Mouse (Mus musculus) lung, embryonic 14.5 days (tissue): ENCODE measurements at regions not wholly inside any gene's neighbourhood (a gene's known extent, or its start where the extent isn't known, plus 50 kb on each side); places are given as distances from the start of the nearest gene placed in this dataset.

ENCODE experiments used
- ATAC-seq: fragments of 200-750 bp; cut with Nextera tagmentation; 2 replicates; pipeline ENCODE4 v1.8.0; 2017; ENCODE audit warnings: mild to moderate bottlenecking, moderate TSS enrichment, moderate library complexity; ENCODE audit not compliant: insufficient read depth
- DNase-seq: peaks from one replicate; pipeline ENCODE4 v3.0.0-alpha.2; 2015
- H3K27ac ChIP-seq: fragments of 300-500 bp; sonication (generic); 2 replicates; pipeline ENCODE4 v1.5.1; 2014; ENCODE audit warnings: low read depth, mild to moderate bottlenecking, moderate library complexity
- H3K27me3 ChIP-seq: fragments of 300-500 bp; sonication (generic); 2 replicates; pipeline ENCODE4 v1.6.1; 2014; ENCODE audit warnings: low read length, control low read depth; ENCODE audit not compliant: insufficient read depth
- H3K36me3 ChIP-seq: fragments of 300-500 bp; sonication (generic); 2 replicates; pipeline ENCODE4 v1.6.1; 2014; ENCODE audit warnings: control low read depth; ENCODE audit not compliant: insufficient read depth
- H3K4me1 ChIP-seq: fragments of 300-500 bp; sonication (generic); 2 replicates; pipeline ENCODE4 v1.6.1; 2014; ENCODE audit warnings: antibody characterized with exemption, control low read depth; ENCODE audit not compliant: insufficient read depth
- H3K4me2 ChIP-seq: fragments of 300-500 bp; sonication (generic); 2 replicates; pipeline ENCODE4 v1.6.1; 2014; ENCODE audit warnings: mild to moderate bottlenecking
- H3K4me3 ChIP-seq: fragments of 300-500 bp; sonication (generic); 2 replicates; pipeline ENCODE4 v1.5.1; 2014; ENCODE audit warnings: low read depth, low read length
- H3K9ac ChIP-seq: fragments of 300-500 bp; sonication (generic); 2 replicates; pipeline ENCODE4 v1.6.1; 2014
- H3K9me3 ChIP-seq: fragments of 300-500 bp; sonication (generic); 2 replicates; pipeline ENCODE4 v1.6.1; 2016; ENCODE audit warnings: low read depth, low read length, control low read depth
- CTCF ChIP-seq: IDR thresholded peaks from 2 replicates; pipeline ENCODE4 v1.5.1; 2016; ENCODE audit warnings: antibody characterized with exemption, low read depth
- WGBS: fragments of 180-500 bp; shearing (Covaris S2); extraction: QIAGEN DNeasy Blood & Tissue Kit; methylation state at CpG from one replicate; pipeline ENCODE4 v1.1.7; 2014; 5-methylcytosine and 5-hydroxymethylcytosine counted together

- Histone ChIP-seq H3K27ac (no peak overlapping the region), H3K4me2 (no peak overlapping the region), H3K9me3 (no peaks in the 10 kb centered on the region), H3K36me3 (no peaks in the 10 kb centered on the region), H3K4me1 (peaks cover 14% of the 10 kb centered on the region; the same call in 1 of the 2 replicates), H3K4me3 (no peak overlapping the region), H3K27me3 (no peaks in the 10 kb centered on the region), H3K9ac (no peak overlapping the region)
- ATAC-seq, result no peak
- no peak for TF ChIP-seq CTCF
- 26% methylated on average over 5 of the region's 5 CpGs for WGBS
- peak; percentile 35 for DNase-seq
Measured at GRCm38 (mm10) chr13:51962676-51963075, 116.2 kb downstream of the Gadd45g start.

- 60% methylated on average over 6 of the region's 6 CpGs for WGBS
Measured at GRCm38 (mm10) chr13:51963966-51964365, 117.5 kb downstream of the Gadd45g start.

GRCm38 (mm10) chr13:51964416-51964815 lies 117.9 kb downstream of the Gadd45g start:
- peak; percentile 50; the same call in 1 of the 2 replicates for ATAC-seq

More at GRCm38 (mm10) chr13:51963966-51964365, 117.5 kb downstream of the Gadd45g start:
- ATAC-seq (no peak; the same call in 1 of the 2 replicates), DNase-seq (no peak)
- H3K27ac ChIP-seq, result peak overlapping the region; percentile 47; the same call in 1 of the 2 replicates
- H3K36me3 ChIP-seq, result no peaks in the 10 kb centered on the region
- H3K9ac ChIP-seq, result no peak overlapping the region
- no peak for TF ChIP-seq CTCF
- no peak overlapping the region for H3K4me2 ChIP-seq
- no peak overlapping the region for H3K4me3 ChIP-seq
- H3K4me1 ChIP-seq, result peaks cover 17% of the 10 kb centered on the region; the same call in 1 of the 2 replicates
- H3K27me3 ChIP-seq, result no peaks in the 10 kb centered on the region
- H3K9me3 ChIP-seq, result no peaks in the 10 kb centered on the region

GRCm38 (mm10) chr13:51964921-51965320 lies 118.4 kb downstream of the Gadd45g start:
- WGBS, result 68% methylated on average over 2 of the region's 2 CpGs
- Histone ChIP-seq H3K4me1 (peaks cover 17% of the 10 kb centered on the region; the same call in 1 of the 2 replicates), H3K4me2 (no peak overlapping the region), H3K9ac (no peak overlapping the region), H3K9me3 (no peaks in the 10 kb centered on the region), H3K27ac (peak overlapping the region; percentile 77), H3K4me3 (no peak overlapping the region), H3K27me3 (no peaks in the 10 kb centered on the region), H3K36me3 (no peaks in the 10 kb centered on the region)
- no peak for DNase-seq
- TF ChIP-seq CTCF, result no peak
- ATAC-seq, result no peak

More at GRCm38 (mm10) chr13:51964416-51964815, 117.9 kb downstream of the Gadd45g start:
- no peak overlapping the region for H3K4me2 ChIP-seq
- no peak overlapping the region for H3K4me3 ChIP-seq
- H3K9me3 ChIP-seq, result no peaks in the 10 kb centered on the region
- WGBS, result 37% methylated on average over 6 of the region's 6 CpGs
- no peak overlapping the region for H3K9ac ChIP-seq
- no peaks in the 10 kb centered on the region for H3K36me3 ChIP-seq
- peak overlapping the region; percentile 77 for H3K27ac ChIP-seq
- H3K27me3 ChIP-seq, result no peaks in the 10 kb centered on the region
- peaks cover 17% of the 10 kb centered on the region; the same call in 1 of the 2 replicates for H3K4me1 ChIP-seq
- TF ChIP-seq CTCF, result no peak
- peak; percentile 70 for DNase-seq

- Histone ChIP-seq H3K9me3 (no peaks in the 10 kb centered on the region), H3K4me2 (no peak overlapping the region), H3K4me1 (peaks cover 18% of the 10 kb centered on the region), H3K9ac (no peak overlapping the region), H3K4me3 (no peak overlapping the region), H3K36me3 (no peaks in the 10 kb centered on the region), H3K27ac (no peak overlapping the region), H3K27me3 (no peaks in the 10 kb centered on the region)
- WGBS, result 57% methylated on average over 6 of the region's 6 CpGs
- no peak for DNase-seq
- no peak for TF ChIP-seq CTCF
- no peak for ATAC-seq
Measured at GRCm38 (mm10) chr13:51968103-51968502, 121.6 kb downstream of the Gadd45g start.

- 53% methylated on average over 9 of the region's 9 CpGs for WGBS
- Histone ChIP-seq H3K4me3 (no peak overlapping the region), H3K9ac (no peak overlapping the region), H3K36me3 (no peaks in the 10 kb centered on the region), H3K27ac (peak overlapping the region; percentile 36; the same call in 1 of the 2 replicates), H3K9me3 (no peaks in the 10 kb centered on the region), H3K4me1 (peaks cover 23% of the 10 kb centered on the region), H3K4me2 (no peak overlapping the region), H3K27me3 (no peaks in the 10 kb centered on the region)
- no peak for ATAC-seq
- no peak for TF ChIP-seq CTCF
- no peak for DNase-seq
Measured at GRCm38 (mm10) chr13:51968796-51969195, 122.3 kb downstream of the Gadd45g start.

- ATAC-seq, result no peak
- Histone ChIP-seq H3K27me3 (no peaks in the 10 kb centered on the region), H3K27ac (no peak overlapping the region), H3K4me2 (no peak overlapping the region), H3K9me3 (no peaks in the 10 kb centered on the region), H3K9ac (no peak overlapping the region), H3K36me3 (no peaks in the 10 kb centered on the region), H3K4me1 (peaks cover 24% of the 10 kb centered on the region), H3K4me3 (no peak overlapping the region)
- no peak for TF ChIP-seq CTCF
- 62% methylated on average over 11 of the region's 11 CpGs for WGBS
- no peak for DNase-seq
Measured at GRCm38 (mm10) chr13:51970051-51970450, 123.6 kb downstream of the Gadd45g start.
